Mouse (Mus musculus): Measurements from ENCODE around the gene Papss2. TPM values are rescaled to one million over a fixed set of nuclear protein-coding genes. Genes with fewer than 3 reads are reported as not detected.

Papss2 gene
- polyA plus RNA-seq, 1 experiment from 2014 or later: 48.0 TPM

- Histone ChIP-seq H3K27me3 (peaks cover 8% of the 10 kb centered on the region; the same call in 1 of the 2 replicates), H3K27ac (peak overlapping the region; percentile 81), H3K9me3 (no peaks in the 10 kb centered on the region), H3K4me3 (no peak overlapping the region), H3K36me3 (no peaks in the 10 kb centered on the region), H3K4me1 (peaks cover 58% of the 10 kb centered on the region), H3K4me2 (replicated peaks) (peak overlapping the region; percentile 72), H3K9ac (peak overlapping the region; percentile 39; the same call in 1 of the 2 replicates)
- WGBS: 62% methylated on average over 6 of the region's 6 CpGs
- no peak for ATAC-seq (ENCODE audit: low FRiP score, low read depth)
Measured at GRCm38 (mm10) chr19:32601033-32601770, 5.6 kb downstream of the Papss2 start.

- H3K9ac ChIP-seq: no peak overlapping the region
- no peak overlapping the region for H3K27ac ChIP-seq
- no peak overlapping the region for H3K4me3 ChIP-seq
- no peaks in the 10 kb centered on the region for H3K36me3 ChIP-seq
- ATAC-seq (ENCODE audit: low FRiP score, low read depth): no peak
- H3K27me3 ChIP-seq: no peaks in the 10 kb centered on the region
- peaks cover 66% of the 10 kb centered on the region for H3K4me1 ChIP-seq
- WGBS: 93% methylated on average over 1 of the region's 1 CpGs
- no peaks in the 10 kb centered on the region for H3K9me3 ChIP-seq
- no peak overlapping the region for H3K4me2 ChIP-seq (replicated peaks)
Measured at GRCm38 (mm10) chr19:32603466-32603865, 7.9 kb downstream of the Papss2 start.

GRCm38 (mm10) chr19:32604127-32604526 lies 8.5 kb downstream of the Papss2 start:
- WGBS: 60% methylated on average over 8 of the region's 8 CpGs

GRCm38 (mm10) chr19:32604563-32605252 lies 9.1 kb downstream of the Papss2 start:
- peaks cover 62% of the 10 kb centered on the region for H3K4me1 ChIP-seq
- no peaks in the 10 kb centered on the region for H3K36me3 ChIP-seq
- H3K27me3 ChIP-seq: no peaks in the 10 kb centered on the region
- 73% methylated on average over 6 of the region's 6 CpGs for WGBS
- H3K9me3 ChIP-seq: no peaks in the 10 kb centered on the region
- no peak overlapping the region for H3K4me3 ChIP-seq
- H3K9ac ChIP-seq: no peak overlapping the region
- H3K4me2 ChIP-seq (replicated peaks): no peak overlapping the region
- ATAC-seq (ENCODE audit: low FRiP score, low read depth): no peak
- H3K27ac ChIP-seq: peak overlapping the region; percentile 63; the same call in 1 of the 2 replicates

More at GRCm38 (mm10) chr19:32604127-32604526, 8.5 kb downstream of the Papss2 start:
- H3K4me2 ChIP-seq (replicated peaks): no peak overlapping the region
- H3K27ac ChIP-seq: peak overlapping the region; percentile 63; the same call in 1 of the 2 replicates
- H3K36me3 ChIP-seq: no peaks in the 10 kb centered on the region
- H3K4me3 ChIP-seq: no peak overlapping the region
- no peaks in the 10 kb centered on the region for H3K9me3 ChIP-seq
- no peak for ATAC-seq (ENCODE audit: low FRiP score, low read depth)
- no peak overlapping the region for H3K9ac ChIP-seq
- H3K4me1 ChIP-seq: peaks cover 66% of the 10 kb centered on the region
- H3K27me3 ChIP-seq: no peaks in the 10 kb centered on the region

GRCm38 (mm10) chr19:32606227-32606827 lies 10.7 kb downstream of the Papss2 start:
- ATAC-seq (ENCODE audit: low FRiP score, low read depth): peak; percentile 74
- Histone ChIP-seq H3K4me3 (no peak overlapping the region), H3K9me3 (no peaks in the 10 kb centered on the region), H3K4me2 (replicated peaks) (no peak overlapping the region), H3K4me1 (peaks cover 54% of the 10 kb centered on the region), H3K27me3 (no peaks in the 10 kb centered on the region), H3K9ac (no peak overlapping the region), H3K27ac (peak overlapping the region; percentile 83), H3K36me3 (no peaks in the 10 kb centered on the region)
- WGBS: 53% methylated on average over 4 of the region's 4 CpGs

GRCm38 (mm10) chr19:32607036-32607435 lies 11.4 kb downstream of the Papss2 start:
- Histone ChIP-seq H3K27ac (peak overlapping the region; percentile 83), H3K27me3 (no peaks in the 10 kb centered on the region), H3K4me2 (replicated peaks) (no peak overlapping the region), H3K4me3 (no peak overlapping the region), H3K9me3 (no peaks in the 10 kb centered on the region), H3K9ac (no peak overlapping the region), H3K36me3 (no peaks in the 10 kb centered on the region), H3K4me1 (peaks cover 48% of the 10 kb centered on the region)
- WGBS: 64% methylated on average over 8 of the region's 8 CpGs
- no peak for ATAC-seq (ENCODE audit: low FRiP score, low read depth)

GRCm38 (mm10) chr19:32611386-32612092 lies 15.9 kb downstream of the Papss2 start:
- no peak for ATAC-seq (ENCODE audit: low FRiP score, low read depth)

GRCm38 (mm10) chr19:32614046-32614771 lies 18.6 kb downstream of the Papss2 start:
- no peak for ATAC-seq (ENCODE audit: low FRiP score, low read depth)
- 60% methylated on average over 12 of the region's 12 CpGs for WGBS
- peak overlapping the region; percentile 84 for H3K27ac ChIP-seq

More at GRCm38 (mm10) chr19:32611386-32612092, 15.9 kb downstream of the Papss2 start:
- Histone ChIP-seq H3K4me1 (peaks cover 33% of the 10 kb centered on the region), H3K27ac (no peak overlapping the region), H3K36me3 (no peaks in the 10 kb centered on the region), H3K9ac (no peak overlapping the region), H3K27me3 (no peaks in the 10 kb centered on the region), H3K9me3 (no peaks in the 10 kb centered on the region), H3K4me2 (replicated peaks) (no peak overlapping the region), H3K4me3 (no peak overlapping the region)
- WGBS: 80% methylated on average over 9 of the region's 9 CpGs

GRCm38 (mm10) chr19:32614772-32615099 lies 19.1 kb downstream of the Papss2 start:
- peak overlapping the region; percentile 84 for H3K27ac ChIP-seq

More at GRCm38 (mm10) chr19:32614046-32614771, 18.6 kb downstream of the Papss2 start:
- Histone ChIP-seq H3K27me3 (no peaks in the 10 kb centered on the region), H3K9me3 (no peaks in the 10 kb centered on the region), H3K4me3 (no peak overlapping the region), H3K9ac (no peak overlapping the region), H3K4me2 (replicated peaks) (0 out of 2 replicates have a peak overlapping the region, but pooled peaks have one; percentile 7), H3K36me3 (no peaks in the 10 kb centered on the region), H3K4me1 (peaks cover 23% of the 10 kb centered on the region)

GRCm38 (mm10) chr19:32616646-32617045 lies 21.1 kb downstream of the Papss2 start:
- Histone ChIP-seq H3K27ac (no peak overlapping the region), H3K9me3 (no peaks in the 10 kb centered on the region), H3K27me3 (no peaks in the 10 kb centered on the region), H3K4me2 (replicated peaks) (no peak overlapping the region), H3K9ac (no peak overlapping the region), H3K4me1 (peaks cover 24% of the 10 kb centered on the region), H3K36me3 (no peaks in the 10 kb centered on the region), H3K4me3 (no peak overlapping the region)
- no peak for ATAC-seq (ENCODE audit: low FRiP score, low read depth)
- 90% methylated on average over 7 of the region's 7 CpGs for WGBS

More at GRCm38 (mm10) chr19:32614772-32615099, 19.1 kb downstream of the Papss2 start:
- H3K27me3 ChIP-seq: no peaks in the 10 kb centered on the region
- H3K9ac ChIP-seq: no peak overlapping the region
- H3K4me3 ChIP-seq: no peak overlapping the region
- ATAC-seq (ENCODE audit: low FRiP score, low read depth): peak; percentile 82
- 41% methylated on average over 2 of the region's 2 CpGs for WGBS
- no peaks in the 10 kb centered on the region for H3K9me3 ChIP-seq
- H3K4me2 ChIP-seq (replicated peaks): no peak overlapping the region
- no peaks in the 10 kb centered on the region for H3K36me3 ChIP-seq
- peaks cover 24% of the 10 kb centered on the region for H3K4me1 ChIP-seq

- H3K4me2 ChIP-seq (replicated peaks): no peak overlapping the region
- H3K36me3 ChIP-seq: peaks cover 7% of the 10 kb centered on the region
- no peak overlapping the region for H3K27ac ChIP-seq
- ATAC-seq (ENCODE audit: low FRiP score, low read depth): no peak
- H3K4me1 ChIP-seq: peaks cover 7% of the 10 kb centered on the region; the same call in 1 of the 2 replicates
- H3K9ac ChIP-seq: no peak overlapping the region
- WGBS: 78% methylated on average over 2 of the region's 2 CpGs
- H3K27me3 ChIP-seq: no peaks in the 10 kb centered on the region
- H3K9me3 ChIP-seq: no peaks in the 10 kb centered on the region
- H3K4me3 ChIP-seq: no peak overlapping the region
Measured at GRCm38 (mm10) chr19:32619739-32620138, 24.1 kb downstream of the Papss2 start.

Measured in limb, embryonic 13.5 days (tissue).